Mouse (Mus musculus): ENCODE data around the gene Fzd7.

The Fzd7 gene

DNA sequence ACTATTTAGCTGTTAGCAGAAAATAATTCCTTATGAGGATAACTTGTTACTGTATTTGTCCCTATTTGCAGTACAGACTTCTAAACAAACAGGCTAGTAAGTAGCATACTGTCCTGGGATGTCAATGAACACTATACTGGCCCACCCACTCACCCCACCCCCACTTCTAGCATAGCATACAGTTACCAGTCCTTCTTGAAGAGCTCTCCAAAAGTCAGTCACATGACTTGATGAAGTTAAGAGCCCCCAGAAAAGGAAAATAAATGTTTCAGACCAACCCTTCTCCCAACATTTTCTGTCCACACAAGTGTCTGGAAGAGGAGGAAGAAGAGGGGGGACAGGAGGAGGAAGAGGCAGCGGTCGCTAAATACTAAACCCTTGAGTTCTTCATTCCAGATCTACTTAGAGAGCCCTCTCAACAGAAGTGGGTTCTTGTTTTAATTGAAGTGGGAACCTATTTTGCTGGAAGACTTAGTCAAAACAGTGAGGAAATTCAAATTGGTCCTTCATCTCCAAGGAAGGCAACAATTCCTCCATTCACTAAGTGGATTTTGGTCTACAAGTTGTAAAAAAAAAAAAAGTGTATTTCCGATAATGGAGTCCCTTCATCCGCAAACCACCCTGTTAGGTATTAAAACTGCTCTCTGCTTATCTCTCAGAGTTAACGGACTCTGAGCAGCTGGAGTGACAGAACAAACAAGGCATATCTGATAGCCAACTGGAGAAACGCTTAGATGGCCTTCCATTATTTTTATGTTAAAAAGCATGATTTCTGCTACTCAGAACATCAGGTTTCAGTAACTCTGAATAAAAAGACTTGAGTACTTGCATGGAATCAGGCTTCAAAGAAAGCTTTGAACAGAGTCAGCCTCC is 15.8 kb downstream of the Fzd7 start:
- in situ Hi-C loops (cut with MboI; ENCODE audit: low sequenced_read_pairs): no loop called here

DNA sequence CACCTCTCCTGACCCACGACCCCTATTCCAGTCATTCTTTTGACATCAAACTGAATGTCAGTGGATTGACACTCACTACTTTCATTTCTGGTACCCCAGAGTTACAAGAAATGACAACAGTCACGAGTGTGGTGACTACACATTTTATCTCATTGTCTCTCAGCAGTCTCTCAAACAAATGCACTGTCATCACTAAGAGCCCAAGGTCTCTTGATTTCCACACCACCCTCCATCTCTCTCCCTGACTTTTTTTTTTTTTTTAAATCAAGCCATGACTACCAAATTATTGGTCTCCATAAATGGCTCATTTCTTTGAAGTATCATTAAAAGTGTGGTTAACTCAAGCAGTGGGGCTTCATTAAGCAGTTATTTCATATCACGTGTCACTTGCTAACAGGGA is 17.1 kb downstream of the Fzd7 start:
- in situ Hi-C loops (cut with MboI; ENCODE audit: low sequenced_read_pairs): no loop called here

DNA sequence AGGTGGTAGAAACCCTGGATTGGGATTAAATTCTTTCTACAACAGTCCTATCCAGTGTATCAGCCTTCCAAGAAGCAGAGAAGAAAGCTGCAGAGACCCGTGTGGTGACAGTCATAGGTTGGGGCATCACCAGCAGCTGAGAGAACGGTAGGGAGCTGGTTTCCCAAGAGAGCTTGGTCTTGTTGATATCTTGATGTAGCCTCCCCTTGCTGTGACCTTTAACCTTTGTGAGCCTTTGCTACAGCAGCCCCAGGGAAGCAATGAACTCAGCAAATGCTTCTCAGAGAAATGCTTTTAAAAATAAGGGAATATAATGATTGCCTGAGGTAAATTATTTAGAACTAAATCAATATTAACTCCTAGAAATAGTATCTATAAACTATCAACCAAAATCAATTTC is 20.1 kb downstream of the Fzd7 start:
- in situ Hi-C loops (cut with MboI; ENCODE audit: low sequenced_read_pairs): no loop called here

DNA sequence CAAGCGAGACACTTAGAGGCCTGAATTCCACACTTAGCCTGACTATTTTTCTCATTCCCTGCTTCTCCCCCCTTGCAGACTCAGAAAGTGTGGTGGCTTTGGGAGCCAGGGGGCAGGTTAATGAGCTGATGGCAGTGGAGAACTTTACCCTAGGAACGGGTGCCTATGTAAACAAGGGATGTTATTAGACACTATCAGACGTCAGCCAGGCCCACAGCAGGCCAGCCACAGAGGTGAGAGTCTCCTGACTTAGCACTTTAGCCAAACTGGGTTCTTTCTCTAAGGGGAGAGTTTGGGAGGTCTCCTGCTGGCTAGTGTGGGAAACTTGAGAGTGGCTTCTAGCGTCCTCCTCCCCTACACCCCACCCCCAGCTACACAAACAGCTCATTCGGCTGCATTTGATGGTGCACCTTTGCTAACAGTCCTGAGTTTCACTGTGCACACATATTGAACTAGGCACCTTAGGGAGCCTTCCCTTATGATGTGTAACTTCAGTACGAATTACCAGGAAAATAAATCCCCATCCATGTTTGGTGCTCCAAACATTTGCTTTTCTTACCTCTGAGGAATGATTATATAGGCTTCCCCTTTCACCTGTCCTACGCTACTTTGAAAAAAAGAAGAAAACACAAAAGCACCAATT is 21.6 kb downstream of the Fzd7 start:
- in situ Hi-C loops (cut with MboI; ENCODE audit: low sequenced_read_pairs): no loop called here

DNA sequence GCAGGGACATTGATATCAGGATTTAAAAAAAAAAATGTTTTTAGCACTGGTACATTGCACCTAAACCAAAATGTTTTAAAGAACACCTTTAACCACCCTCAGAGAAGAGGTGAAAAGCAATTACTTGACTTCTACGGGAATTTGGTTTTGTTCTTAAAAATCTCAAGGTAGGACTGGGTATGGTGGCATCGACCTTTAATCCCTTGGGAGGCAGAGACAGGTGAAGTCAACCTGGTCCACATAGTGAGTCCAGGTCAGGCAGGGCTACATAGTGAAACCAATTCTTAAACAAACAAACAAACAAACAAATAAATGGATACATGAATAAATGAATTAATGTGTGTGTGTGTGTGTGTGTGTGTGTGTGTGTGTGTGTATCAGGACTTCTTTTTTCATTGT is 22.1 kb downstream of the Fzd7 start:
- in situ Hi-C loops (cut with MboI; ENCODE audit: low sequenced_read_pairs): no loop called here

DNA sequence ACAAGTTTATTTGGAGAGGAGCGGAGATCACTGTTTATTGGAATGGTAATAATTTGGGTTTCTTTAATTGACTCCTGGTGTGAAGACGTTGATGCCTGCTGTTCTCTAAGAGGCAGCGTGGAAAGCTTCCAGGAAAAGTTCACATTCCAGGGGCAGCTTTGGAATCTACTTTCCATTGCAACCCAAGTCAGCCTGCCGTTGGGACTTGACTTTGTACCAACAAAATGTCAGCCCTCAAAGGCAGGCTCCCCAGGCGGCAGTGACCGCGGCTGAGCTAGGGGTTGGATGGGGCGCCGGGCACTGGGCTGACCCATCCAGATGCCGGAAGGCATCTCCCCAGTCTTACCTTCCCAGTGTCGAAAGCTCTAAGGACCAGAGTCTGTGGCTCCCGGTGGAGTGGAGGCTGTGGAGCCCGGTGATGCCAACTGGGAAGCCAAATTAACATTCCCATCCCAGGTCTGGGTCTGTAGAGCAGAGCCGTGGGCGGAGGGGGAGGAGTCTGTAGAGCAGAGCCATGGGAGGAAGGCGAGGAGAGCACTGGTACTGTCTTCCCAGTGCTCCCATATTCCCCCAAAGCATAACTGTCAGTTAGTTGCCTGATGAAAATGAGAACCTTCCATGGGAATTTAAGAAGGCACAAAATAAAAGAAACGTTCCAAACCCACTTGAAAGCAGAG is 26.4 kb downstream of the Fzd7 start:
- in situ Hi-C loops (cut with MboI; ENCODE audit: low sequenced_read_pairs): no loop called here

DNA sequence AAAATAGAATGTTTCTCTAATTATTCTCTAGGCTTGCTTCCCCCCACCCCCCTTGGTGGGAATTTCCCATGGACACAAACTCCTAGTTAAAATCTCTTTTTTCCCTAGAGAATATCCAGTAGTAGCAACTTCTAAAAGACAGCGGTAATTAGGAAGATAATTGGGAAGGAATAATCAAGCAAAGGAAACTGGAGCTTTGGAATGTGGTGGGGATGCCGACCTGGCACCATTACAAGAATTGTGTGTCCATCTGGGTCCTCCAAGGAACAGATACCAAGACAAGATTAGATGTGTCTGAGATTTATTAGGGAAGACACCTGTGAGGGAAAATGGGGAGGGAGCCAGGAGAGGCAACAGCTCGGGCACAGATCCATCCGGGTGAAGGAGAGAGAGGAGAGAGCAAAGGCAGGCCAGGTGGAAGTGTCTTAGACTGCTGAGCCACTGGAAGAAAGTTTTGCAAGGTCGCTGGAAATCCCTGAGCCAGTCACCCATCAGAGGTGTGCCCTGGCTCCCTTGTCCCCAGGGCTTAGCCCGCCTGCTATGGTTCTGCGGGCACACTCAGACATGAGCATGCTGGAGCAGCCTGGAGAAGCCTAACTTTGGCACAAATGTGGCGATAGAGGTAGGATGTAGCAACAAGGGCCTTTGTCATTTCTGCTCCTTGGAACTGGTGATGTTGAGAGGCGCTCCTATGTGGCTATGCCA is 29.5 kb downstream of the Fzd7 start:
- in situ Hi-C loops (cut with MboI; ENCODE audit: low sequenced_read_pairs): no loop called here

DNA sequence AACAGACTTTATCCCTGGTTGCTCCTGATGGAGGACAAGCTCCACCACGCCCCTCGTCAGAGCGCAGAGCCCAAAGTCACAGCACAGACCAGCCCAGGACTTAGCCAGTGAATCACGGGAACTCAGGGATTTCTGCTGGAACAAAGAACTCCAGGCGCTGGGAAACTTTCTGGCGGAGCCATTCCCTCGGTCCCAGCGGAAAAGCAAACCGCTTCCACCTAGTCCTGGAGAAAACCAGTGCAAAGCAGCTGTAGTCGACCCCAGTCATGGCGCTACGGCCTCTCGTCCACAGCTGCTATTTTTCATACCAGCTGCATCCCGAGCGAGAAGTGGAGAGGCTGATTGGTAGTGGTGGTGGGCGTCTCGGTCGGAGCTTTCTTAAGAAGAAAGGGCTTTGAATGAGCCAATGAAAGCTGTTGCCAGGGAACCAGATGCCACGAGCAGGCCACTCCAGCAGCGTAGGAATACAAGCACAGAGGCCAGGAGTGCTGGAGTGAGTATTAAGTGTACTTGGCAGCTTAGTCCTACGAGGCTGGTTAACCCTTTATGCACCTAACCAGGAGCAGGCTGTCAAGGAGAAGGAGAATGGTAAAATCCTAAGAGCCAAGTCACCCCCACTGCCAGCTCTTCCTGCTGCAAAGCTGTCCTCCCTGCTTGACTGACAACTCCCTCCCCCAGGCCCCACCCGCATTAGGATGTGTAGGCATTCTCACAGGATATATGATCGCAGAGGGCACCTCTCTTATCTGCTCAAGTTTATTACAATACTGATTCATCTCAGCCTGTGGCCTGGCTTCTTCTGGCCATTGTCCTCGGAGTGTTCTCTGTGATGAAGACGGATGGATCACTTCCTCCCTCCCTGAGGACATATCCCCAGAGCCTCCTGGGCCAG is 34.0 kb downstream of the Fzd7 start, which contains the start of gene Gm973:
Gm973 (plus strand) TSS at position 239 of the 892 bp plus-strand sequence.
- in situ Hi-C loops (cut with MboI; ENCODE audit: low sequenced_read_pairs): no loop called here

DNA sequence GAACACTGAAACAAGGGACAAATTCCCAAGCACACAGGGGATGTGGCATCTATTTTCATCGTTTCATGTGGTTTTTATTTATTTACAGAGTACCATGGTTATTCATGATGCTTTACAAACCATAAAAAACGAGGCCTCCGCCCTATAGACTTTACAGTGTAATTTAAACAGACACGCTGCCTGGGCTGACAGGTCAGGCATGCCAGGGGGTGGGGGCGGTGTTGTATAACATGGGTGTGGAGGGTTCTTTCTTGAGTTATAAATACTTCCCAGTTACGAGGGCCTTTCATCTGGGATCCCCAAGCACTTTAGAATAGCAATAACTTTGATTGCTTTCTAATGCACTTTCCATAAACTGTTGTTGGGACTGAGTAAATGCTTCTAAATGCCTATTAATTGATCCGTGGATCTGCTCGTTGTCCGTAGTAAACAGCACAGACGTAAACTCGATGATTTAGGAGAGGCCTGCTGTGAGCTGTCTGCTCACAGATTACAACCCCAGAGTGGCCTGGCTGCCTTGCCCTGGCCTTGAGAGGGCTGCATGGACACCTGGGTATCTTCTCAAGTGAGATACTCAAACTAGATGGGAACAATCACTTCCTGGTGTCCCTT is 38.1 kb downstream of the Fzd7 start:
- in situ Hi-C loops (cut with MboI; ENCODE audit: low sequenced_read_pairs): no loop called here

DNA sequence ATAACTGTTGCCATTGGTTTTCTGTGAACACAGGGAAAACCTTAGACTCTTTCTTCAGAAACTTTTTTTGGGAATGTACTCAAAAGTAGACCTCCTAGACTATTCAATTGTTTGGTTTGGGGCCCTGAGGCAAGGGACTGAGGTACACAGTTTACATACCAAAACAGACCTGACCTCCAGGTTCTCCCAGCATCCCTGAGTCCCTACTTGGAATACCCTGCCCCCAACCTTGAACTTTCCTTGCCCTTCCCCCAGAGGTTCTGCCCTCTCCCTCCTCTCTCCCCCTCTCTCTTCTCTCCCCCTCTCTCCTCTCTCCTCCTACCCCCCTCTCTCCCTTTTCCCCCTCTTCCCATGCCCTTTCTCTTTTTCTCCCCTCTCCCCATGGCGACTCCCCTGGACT is 40.2 kb downstream of the Fzd7 start:
- in situ Hi-C loops (cut with MboI; ENCODE audit: low sequenced_read_pairs): no loop called here

DNA sequence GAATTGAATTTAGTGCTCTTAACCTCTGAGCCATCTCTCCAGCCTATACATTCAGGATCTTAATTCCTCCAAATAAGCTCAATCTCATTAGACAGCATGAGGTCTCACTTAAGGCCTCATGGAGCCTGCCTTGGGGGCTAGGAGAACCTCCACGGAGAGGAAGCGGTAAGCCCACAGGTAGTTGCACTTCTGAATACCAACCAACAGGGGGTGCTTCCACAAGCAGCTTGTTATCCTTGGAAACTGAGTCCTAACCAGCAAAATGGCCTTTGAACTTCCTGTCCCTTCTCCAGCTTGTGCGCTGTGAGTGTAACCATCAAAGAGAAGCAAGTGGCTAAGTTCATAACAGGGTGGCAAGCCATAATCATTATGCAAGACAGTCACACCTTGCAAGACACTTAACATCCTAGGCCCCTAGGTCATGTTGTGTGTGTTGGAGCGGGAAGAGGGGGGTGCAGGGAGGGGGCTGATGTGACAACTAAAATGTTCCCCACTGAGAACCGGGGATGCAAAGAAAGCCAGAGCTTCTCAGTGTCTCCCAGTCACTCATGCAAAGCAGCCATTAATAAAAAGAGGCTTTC is 41.2 kb downstream of the Fzd7 start:
- in situ Hi-C loops (cut with MboI; ENCODE audit: low sequenced_read_pairs): no loop called here

DNA sequence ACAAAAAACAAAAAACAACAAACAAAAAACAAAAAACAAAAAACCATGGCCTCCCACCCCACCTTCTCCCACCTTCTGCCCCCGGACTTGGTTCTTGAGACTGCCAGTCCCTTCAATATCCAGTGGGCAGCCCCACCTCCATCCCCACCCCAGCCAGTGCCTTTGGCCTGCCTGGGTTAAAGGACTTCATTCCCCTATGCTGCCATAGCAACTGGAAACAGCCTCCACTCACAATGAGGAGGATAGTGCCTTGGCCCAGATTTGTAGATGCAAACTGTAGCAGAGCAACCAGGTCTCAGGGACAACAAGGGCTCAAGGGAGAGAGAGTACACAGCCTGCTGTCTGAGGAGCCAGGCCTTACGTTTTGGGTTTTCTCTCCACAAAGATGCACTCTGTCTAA is 41.8 kb downstream of the Fzd7 start:
- in situ Hi-C loops (cut with MboI; ENCODE audit: low sequenced_read_pairs): no loop called here

DNA sequence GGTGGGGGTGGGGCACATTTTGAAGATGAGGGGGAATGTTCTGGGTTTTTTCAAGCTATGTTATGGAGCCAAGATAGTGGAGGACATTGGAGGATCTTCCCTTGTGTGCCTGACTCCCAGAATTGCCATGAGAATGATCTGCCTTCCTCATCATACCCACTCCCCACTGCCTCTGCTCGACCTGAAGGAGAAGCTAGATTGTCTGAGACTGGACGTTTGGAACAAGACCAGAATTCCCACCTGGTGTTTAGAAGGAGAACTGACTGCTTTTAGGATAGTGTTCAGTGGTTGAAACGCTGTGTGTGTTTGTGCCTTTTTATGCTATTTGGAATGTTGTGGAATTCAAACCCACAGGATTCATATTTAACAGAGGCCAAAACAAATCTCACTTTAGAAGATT is 42.5 kb downstream of the Fzd7 start:
- in situ Hi-C loops (cut with MboI; ENCODE audit: low sequenced_read_pairs): no loop called here

DNA sequence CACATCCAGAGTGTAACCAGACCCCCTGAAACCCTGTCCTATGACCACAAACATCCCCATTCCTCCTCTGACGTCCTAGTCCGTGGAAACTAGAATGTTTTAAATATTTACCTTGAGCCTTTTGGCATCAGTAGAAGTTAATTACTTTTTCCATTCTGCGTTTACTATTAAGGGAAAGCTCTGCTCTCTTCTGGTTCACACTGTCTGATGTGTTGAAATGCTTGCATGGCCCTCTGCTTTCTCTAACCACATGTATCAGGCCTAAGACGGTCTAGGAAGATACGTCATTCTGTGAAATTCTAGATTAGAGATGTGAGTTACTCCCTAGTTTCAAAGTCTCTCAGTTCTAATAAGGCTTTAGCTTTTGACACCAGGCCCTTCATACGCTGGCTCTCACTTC is 45.0 kb downstream of the Fzd7 start:
- in situ Hi-C loops (cut with MboI; ENCODE audit: low sequenced_read_pairs): no loop called here

DNA sequence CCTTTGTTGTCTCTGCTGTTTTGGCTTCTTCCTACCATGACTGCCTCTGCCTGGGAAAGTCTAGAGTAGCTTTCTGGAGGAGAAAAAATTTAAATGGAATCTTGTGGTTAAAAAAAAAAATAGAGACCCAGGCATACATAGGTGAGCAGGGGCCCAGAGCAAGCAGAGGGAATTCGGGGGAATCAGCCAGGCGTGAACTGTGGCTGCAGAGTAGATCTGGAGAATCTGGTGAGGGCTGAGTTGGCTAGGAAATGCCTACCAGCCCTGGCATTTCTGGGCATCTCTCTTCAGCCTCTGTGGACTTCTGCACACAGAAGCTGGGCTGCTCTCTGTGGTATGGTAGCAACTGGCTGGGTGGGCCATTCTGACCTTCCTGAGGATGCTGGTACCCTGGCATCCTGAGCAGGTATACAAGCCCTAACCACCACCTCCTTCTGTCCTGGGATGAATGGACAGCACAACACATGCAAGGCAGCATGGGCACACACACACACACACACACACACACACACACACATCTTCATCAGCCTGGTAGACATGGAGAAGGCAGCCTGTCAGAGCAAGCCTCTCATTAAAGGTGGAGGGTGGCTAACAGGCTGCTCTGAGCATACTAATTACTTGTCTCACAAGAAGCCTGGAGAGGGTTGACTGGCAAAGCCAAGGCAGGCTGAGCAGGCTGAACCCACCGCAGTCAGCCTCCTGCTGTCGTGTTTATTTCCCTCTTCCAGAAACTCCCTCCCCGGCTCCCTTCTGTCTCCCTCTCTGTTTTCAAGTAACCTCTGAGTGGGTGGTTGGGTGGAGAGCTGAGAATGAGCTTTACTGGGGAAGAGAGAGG is 53.0 kb downstream of the Fzd7 start:
- in situ Hi-C loops (cut with MboI; ENCODE audit: low sequenced_read_pairs): no loop called here
